Mouse (Mus musculus) stomach, adult 2 months (tissue): ENCODE results near the gene Il20ra. TPM values are rescaled to one million over a fixed set of nuclear protein-coding genes. Genes with fewer than 3 reads are reported as not detected.

Experiments used
- polyA plus RNA-seq: library from polyadenylated mRNA; depleted of rRNA; stranded (reverse); fragments of >200 nt; gene quantifications from 2 replicates; pipeline ENCODE4 v1.2.3, GENCODE M21; 2012; rRNA removed

Gene Il20ra
- polyA plus RNA-seq, result 0.14 and 0.31 TPM in 2 replicates

GRCm38 (mm10) chr10:19712421-19712836, at the start of gene Il20ra:
TSS of gene Il20ra (plus strand) at chr10:19712570.

Other genes with a start within 250 kb of the Il20ra start
- 10.3 and 14.6 TPM in 2 replicates for gene Ifngr1, start 120.6 kb upstream of the Il20ra start, polyA plus RNA-seq
- gene Il22ra2, start 90.6 kb upstream of the Il20ra start, polyA plus RNA-seq, result not detected in 2 replicates
- gene Slc35d3, start 138.9 kb downstream of the Il20ra start, polyA plus RNA-seq, result 0.82 and 0.94 TPM in 2 replicates
- gene Pex7, start 195.1 kb downstream of the Il20ra start, polyA plus RNA-seq, result 22.4 and 38.6 TPM in 2 replicates
- gene Map3k5, start 221.9 kb downstream of the Il20ra start, polyA plus RNA-seq, result 1.9 and 2.0 TPM in 2 replicates